Mouse (Mus musculus): ENCODE results near the gene H2-M10.2.
"Not testable (repeated sequence)": the region's sequence is repeated elsewhere in the genome, so short reads cannot be mapped to it uniquely, and the experiment has no call there.

The H2-M10.2 gene

DNA sequence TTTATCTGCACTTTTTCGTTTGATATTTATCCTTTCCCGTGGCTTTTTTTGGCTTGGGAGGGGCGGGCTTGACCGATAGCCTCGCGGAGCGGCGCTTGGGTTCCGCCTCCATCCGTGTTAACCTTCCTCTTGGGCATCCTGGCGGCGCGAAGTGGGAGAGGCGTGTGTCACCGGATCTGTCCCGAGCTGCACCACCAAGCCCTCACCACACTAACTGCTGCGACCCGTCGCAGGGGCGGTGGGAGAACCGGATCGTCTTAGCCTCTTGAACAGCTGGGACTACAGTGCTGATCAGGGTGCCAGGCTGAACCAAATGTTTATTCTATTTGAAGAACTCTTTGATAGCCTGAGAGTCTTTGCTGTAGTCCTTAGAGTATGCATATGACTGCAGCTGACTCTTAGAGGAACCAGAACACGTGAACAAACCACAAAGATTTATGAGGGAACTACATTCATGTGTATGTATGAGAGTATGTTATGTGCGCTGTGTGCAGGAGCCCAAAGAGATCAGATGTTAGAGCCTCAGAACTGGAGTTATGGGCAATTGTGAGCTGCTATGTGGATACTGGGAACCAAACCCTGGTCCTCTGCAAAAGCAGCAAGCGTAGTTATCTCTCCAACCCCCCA is 33.9 kb downstream of the H2-M10.2 start:
- no peak for DNase-seq (ENCODE audit: low spot score in 2 of 2)

GRCm38 (mm10) chr17:36248886-36249285 is 37.4 kb downstream of the H2-M10.2 start:
- DNase-seq (ENCODE audit: low spot score in 2 of 2) = no peak

DNA sequence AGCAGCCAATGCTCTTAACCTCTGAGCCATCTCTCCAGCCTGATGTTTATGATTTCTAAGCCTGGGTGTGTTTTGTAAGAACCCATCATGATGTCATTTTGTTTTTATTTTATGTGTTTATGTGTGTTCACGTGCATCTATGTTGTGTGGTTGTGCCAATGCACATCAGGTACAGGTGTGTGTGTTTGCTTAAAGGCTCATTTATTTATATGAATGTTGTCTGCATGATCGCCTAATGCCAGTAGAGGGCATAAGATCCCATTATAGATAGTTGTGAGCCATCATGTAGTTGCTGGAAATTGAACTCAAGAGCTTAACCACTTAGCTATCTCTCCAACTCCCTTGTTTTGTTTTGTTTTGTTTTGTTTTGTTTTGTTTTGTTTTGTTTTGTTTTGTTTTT is 40.5 kb downstream of the H2-M10.2 start:
- DNase-seq (ENCODE audit: low spot score in 2 of 2) = no peak

DNA sequence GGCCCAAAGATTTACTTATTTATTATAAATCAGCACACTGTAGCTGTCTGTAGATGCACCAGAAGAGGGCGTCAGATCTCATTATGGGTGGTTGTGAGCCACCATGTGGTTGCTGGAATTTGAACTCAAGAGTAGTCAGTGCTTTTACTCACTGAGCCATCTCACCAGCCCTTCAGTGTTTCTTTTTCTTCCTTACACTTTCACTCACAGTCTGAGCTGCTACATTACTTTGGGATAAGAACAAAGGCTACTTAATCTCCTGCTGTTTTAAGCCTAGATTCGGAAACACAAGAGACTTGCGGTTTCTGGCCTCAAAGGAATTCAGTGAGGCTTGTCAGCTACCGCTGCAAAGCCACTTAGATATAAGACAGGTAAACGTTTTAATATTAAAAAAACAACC is 42.3 kb downstream of the H2-M10.2 start:
- DNase-seq (ENCODE audit: low spot score in 2 of 2) = no peak

GRCm38 (mm10) chr17:36240637-36241213 is 45.6 kb downstream of the H2-M10.2 start:
- DNase-seq (ENCODE audit: low spot score in 2 of 2) = no peak

- no peak for DNase-seq (ENCODE audit: low spot score in 2 of 2)
Measured at GRCm38 (mm10) chr17:36237321-36237921, 48.9 kb downstream of the H2-M10.2 start.

DNA sequence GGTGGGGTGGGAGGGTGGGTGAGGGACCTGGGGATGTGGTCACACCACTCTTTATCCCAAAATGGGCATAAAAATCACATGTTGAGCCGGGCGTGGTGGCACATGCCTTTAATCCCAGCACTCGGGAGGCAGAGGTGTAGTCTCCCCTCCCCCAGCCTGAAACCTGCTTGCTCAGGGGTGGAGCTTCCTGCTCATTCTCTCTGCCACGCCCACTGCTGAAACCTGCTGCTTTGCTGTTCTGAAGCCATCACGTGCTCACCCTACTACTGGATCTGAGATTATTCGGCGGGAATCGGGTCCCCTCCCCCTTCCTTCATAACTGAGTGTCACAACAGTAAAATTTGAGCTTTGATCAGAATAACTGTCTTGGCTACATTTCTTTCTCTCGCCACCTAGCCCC is 51.0 kb downstream of the H2-M10.2 start:
- not testable (repeated sequence) for DNase-seq (ENCODE audit: low spot score in 2 of 2)
